Mouse (Mus musculus) kidney, adult 9 months (tissue): Measurements from ENCODE around the gene Celf2.
"Not testable (repeated sequence)": the region's sequence is repeated elsewhere in the genome, so short reads cannot be mapped to it uniquely, and the experiment has no call there.

Experiments
- DNase-seq: peaks from one replicate; pipeline ENCODE4 v3.0.0; 2022

Celf2 gene

DNA sequence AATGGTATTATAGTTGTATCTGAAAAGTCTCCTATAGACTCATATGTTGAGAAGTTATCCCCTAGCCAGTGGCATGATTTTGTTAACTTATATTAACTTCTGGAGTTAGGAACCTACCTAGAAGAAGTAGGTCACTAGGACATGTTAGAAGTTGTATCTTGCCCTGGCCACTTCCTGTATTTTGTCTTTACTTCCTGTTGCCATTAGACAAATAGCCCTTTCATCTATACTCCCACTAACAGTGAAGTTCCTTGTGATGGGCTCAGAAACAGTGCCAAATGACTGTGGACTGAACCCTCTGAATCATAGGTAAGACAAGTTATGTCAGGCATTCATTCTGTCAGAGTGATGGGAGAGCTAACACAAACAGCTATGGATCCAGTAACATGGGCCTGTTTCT is 926.7 kb downstream of the Celf2 start:
- DNase-seq = no peak

DNA sequence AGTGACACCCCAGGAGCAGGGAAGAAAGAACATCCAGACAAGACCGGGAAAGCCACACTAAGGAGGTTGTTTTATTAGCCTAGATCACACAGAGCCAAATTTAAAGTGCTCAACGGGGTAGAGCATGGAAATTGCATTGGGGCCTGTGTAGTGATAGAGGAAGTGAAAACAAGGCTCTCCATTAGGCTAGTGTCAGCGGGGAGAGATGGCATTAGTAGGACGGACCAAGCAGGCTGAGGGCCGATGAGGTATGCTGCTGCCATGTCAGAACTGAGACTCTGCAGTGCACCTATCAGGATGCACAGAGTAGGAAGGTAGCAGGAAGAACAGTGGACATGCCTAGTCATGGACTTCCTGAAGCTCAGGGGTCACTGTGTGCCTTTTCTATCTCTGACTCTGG is 929.3 kb downstream of the Celf2 start:
- no peak for DNase-seq

DNA sequence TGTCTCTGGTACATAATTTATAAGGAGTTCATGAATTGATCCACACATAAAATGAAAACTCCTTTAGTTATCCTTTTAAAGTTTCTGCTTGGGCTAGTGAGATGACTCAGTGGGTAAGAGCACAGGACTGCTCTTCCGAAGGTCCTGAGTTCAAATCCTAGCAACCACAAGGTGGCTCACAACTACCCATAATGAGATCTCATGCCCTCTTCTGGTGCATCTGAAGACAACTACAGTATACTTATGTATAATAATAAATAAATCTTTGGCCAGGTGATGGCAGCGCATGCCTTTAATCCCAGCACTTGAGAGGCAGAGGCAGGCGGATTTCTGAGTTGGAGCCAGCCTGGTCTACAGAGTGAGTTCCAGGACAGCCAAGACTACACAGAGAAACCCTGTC is 934.0 kb downstream of the Celf2 start:
- DNase-seq = not testable (repeated sequence)

DNA sequence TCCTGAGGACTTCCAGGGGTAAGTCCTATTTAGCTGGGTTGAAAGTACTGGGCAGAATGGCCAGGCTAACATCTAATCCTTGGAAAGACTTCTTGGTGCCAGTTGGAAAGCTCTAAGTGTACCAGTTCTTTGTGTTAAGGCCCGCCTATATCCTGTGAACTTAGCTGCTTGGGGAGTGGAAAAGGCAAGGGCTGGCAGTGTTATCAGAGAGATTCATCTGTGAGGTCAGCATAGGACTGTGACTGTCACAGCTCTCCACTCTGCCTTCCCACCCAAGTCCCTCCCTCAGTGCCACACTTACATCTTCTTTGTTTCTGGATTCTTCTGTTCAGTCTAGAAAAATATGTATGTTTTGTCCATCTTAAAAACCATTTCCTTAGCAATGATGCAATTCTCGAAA is 935.7 kb downstream of the Celf2 start:
- DNase-seq = no peak

DNA sequence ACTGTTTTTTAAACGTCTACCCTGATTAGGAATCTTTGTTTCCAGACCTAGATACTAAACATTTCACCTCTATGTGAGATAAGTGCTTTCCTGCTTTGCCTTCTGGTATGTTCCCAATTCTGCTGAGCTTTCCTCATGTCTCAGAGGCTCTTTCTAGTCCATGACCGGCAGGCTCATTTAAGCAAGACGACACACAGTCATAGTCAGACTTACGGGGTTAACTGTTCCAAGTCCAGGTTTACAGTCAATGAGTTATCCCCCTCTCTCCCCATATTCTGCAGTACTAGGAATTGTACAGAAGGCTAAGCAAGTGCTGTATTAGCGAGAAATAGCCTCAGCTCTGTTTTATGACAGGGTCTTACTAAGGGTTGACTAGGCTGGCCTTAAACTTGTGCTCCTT is 936.4 kb downstream of the Celf2 start:
- no peak for DNase-seq

DNA sequence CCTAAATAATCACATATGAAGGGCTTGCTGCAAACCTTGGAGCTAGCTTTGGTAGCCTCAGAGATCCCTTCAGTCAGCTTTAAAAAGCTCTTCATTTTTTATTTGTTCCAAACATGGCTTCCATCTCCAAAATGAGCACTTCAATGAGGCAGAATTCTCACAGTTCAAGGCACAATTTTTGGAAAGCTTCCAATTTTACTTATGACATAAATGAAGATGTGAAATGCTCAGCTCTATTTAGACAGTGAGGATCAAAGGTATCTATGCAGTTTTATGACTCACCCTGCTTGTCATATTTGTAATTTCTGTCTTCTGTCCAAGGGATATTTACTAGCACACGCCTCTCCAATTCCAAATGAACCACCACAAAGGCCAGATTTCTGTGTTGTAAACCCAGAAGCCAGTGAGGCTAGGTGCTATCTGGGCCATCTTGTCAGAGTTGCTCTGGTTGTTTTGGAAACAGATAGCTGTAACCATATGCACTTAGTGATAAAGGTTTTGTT is 940.3 kb downstream of the Celf2 start:
- DNase-seq = no peak

DNA sequence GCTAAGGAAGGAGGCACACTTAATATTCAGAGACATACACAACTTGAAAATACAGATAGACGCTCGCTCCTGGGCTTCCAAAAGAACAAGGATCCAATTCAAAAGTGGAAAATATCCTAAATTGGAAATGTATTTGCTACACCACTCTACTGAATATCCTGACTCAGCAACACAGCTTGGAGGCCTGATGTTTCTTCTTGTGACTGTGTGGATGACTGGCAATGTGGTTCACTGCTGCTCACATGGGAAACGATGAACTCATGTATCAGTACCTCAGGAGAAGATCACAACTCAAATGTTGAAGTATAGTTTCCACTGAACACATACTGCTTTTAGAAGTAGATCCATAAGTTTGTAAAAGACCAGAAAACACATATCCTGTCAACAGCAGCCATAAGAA is 944.2 kb downstream of the Celf2 start:
- DNase-seq = no peak

DNA sequence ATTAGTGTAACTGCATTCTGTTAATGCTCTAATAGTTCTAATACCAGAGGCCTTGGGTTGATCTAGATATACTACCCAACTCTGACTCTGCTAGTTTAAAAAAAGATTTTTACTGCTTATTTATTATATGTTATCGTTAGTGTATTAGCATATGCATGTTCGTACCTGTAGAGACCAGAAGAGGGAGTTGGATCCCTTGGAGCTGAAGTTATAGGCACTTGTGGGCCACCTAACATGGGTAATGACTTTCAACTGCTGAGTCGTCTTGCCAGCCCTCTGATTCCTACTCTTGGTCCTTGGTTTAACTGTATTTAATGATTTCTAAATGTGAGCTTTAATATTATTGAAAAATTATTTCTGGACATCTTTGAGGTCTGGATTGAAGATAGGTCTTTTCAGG is 948.0 kb downstream of the Celf2 start:
- no peak for DNase-seq

DNA sequence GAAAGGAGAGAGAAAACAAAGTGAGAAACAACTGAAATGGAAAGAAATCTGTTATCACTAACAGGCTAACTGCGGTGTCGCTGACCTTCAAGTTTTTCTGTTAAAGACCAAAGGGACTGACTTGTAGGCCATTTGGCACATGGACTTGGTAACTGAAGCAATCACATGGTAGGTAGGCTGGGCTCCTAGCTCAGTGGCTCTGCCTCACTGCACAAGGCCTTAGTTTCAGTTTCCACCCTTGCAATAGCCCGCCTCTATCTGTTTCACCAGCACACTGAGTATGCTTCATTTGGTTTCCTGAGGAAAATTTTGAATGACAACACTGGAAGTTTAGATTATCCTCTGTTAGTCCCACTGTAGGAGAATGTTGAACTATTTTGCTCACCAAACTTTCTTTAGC is 948.6 kb downstream of the Celf2 start:
- no peak for DNase-seq

DNA sequence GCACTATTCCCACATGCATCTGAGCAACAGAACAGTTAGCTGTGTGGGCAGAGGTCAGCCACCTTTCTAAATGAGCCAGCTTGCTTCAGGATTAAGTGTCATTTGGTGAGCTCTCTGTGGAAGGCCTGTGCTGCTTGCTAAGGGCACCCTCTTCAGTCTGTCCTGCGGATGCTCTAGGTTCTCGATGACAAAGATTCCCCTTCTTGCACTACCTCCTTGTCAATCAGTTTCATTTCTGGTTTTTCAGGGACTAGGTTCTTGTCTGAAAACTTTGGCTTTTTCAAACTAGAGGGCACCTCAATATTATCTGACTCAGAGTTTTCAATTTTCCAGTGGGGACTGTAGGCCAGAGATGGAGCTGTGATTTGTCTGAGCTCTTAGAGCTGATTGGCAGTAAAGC is 949.8 kb downstream of the Celf2 start:
- no peak for DNase-seq

DNA sequence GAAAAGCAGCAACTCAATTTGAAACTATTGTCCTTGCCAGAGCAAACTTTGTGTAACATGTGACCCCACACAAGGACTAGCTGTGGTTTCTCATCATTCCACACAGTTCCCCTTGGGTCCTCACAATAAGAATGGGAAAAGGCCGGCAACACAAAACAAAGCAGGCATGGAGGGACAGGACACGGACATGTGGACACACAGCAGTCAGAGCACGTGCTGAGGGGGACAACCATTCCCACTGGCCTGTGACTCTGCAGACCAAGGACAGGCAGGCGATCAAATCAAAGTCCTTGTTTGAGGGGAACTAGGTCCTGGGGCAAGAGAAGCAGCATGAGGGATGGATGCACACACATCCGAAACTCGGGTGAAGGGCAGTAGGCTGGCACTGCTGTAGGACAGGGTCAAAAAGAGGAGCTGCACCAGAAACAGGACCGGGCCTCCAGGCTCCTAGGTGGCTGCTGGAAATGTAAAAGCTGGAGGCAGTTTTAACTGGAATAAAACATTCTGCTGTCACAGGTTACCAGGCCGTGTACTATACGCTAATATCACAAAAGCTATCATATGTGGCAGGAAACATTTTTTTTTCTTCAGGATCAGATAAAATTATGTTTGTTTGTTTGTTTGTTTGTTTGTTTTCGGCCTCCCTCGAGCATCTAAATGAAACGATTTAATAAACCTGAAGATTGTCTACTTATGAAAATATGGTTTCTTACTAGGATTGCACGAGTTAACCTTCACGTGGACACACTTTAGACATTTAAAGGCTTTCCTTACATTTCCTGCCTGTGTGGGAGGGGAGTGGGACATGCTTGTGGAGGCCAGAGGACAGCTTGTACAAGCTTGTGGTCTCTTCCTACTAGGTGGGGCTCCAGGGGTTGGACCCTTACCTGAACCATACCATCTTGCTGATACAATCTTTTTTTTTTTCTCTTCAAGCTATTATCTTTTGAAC is 950.8 kb downstream of the Celf2 start:
- DNase-seq = no peak

DNA sequence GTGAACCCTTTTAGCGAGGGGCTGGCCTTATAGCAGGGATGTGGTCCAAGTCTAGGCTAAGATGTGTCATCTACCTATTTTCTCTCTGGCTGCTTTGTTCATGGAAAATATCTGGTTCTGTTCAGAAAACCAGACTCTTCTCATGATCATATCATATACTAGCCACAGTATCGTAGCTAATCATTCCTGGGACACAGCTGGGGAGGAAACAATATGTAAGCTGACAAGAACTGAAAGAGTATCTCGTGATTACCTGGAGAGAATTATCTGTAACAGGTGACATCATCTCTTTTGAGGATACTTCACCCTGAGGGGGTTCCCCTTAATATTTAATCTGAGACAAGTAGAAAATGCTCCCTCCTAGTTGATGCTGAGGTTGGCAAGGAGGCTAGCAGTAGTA is 951.6 kb downstream of the Celf2 start:
- DNase-seq = no peak

DNA sequence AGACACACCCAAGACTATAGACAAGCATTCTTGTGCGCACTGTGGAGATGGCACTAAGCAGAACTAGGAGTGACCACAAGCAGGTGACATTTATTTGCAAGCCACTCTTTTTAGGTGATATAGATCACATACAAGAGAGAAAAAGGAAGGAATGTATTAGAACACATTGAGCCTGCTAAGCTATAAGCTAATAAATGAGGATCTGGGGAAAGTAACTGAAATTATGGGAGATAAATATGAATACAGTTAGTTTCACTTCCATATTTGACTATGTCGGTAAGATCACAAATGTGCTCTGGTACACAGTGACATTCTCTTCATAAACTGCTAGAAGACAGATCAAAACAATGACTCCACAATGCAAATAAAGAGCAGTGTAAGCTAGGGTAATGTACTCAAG is 952.5 kb downstream of the Celf2 start:
- no peak for DNase-seq

DNA sequence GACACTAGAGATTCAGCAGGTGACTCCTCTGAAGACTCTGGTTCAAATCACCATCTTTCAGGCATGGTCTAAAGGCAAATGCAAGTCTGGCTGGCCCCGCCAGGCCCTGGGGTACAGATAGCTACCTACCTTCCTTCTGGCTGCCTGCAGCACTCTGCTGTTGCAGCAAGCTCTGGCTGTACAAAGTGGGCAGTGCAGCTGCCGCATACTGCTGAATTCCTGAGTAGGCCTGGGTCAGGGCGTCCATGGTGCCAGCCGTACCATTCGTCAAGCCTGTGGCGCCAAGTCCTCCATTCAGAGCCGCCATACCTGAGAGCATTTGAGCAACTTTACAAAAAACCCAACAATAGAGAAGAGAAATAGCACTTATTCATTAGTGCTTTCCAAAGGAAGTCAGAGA is 955.7 kb downstream of the Celf2 start:
- no peak for DNase-seq

DNA sequence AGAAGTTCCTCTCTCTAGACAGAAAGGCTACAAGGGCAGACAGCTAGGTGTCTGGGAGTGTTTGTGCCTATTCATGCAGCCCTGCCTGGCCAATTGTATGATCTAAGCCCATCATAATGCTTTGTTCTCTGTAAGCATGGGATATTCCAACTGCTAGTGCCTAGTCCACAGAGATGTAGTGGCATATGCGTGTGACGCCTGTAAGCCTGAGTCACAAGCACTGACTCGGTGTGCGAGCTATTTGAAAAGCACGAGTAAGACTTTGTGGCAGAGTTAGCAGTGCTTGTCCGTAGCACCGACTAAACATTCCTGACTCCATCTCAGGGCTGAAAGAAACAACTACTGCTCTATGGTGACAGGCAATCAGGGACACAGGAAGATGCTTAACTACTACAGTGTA is 960.1 kb downstream of the Celf2 start:
- DNase-seq = no peak

DNA sequence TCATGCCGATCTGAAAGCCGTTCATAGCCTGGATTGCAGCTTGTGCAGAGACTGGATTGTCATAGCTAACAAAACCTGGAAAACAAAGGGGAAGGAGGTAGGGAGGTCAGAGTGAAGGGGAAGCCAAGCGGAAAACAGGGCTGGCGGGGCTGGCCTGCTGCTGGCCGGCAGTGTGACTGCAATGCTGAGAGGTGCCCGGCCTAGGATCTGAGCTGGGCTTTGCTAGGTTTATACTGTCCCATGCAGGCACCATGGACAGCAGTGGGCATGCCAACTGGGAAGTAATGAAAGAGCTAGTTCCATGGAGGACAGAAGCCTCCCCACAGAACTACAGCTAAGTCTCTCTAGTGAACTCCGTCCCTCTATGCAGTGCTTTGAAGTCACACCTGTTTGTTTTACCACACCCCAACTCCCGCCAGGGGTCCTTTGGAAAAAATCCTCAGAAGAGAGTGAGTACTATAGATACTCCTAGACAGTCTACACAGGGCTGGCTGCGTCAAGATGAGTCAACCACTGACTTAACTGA is 962.2 kb downstream of the Celf2 start:
- peak; percentile 8 for DNase-seq

DNA sequence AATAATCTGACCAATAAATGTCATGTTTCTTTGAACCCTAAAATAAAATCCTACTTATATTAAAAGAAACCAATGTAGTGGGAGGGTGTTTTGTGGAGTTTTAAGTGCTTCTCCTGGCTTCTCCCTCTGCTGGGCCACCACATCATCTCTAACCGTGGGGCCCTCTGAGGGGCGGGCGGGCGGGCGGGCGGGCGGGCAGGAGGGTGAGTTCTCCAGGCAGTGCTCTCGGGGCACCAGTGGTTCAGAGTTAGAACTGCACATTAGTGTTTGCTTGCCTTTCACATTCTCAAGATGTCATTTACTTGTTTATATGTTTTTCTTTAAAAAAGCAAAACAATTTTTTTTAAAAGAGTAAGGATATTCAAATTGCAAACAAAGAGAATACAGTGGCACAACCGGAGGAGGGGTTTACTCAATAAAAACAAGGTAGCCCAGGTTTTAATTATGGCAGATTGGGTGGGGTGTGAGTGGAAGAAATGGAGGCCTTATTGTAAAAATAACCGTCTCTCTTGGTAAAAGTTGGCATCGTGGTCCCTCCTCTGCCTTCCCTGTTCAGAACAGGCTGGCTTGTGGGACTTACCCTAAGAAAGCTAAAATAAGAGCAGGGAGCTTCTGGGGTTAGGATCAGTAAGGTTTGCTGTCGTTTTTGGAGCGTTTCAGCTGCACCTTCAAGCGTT is 962.8 kb downstream of the Celf2 start:
- DNase-seq = no peak

DNA sequence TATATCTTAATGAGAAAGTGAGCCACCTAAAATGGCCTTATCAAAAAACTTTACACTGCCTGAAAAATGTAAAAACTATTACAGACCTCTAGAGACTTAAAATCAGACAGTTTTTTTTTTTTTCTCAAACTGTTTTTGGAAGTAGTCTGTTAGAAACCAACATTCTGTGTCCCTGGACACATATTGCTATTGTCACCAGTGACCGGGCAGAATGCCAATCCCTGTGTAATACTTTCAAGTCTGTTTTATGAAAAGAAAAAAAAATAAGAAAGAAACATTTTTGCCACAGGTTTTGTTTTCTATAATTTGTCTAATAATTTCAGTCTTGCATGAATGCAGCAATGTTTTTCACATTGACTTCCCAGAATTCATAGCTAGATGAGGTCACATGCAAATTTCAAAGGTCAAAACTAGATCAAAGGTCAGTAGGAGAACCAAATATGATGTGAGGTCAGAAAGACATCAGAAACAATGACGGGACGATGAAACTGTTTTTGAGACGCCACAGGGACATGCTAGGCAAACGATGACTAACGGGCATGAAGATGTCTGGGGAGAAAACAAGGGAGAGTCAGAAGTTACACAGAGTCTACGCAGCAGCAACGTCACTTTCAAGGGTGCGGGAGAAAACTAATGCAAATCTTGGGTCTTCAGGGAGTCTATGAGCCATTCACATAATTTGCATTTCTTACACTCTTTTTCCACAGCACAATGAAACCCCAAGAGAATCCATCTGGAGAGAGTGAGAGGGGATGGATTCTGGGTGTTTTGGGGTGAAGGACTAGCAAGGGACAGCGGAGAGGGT is 964.0 kb downstream of the Celf2 start:
- DNase-seq = peak; percentile 36

DNA sequence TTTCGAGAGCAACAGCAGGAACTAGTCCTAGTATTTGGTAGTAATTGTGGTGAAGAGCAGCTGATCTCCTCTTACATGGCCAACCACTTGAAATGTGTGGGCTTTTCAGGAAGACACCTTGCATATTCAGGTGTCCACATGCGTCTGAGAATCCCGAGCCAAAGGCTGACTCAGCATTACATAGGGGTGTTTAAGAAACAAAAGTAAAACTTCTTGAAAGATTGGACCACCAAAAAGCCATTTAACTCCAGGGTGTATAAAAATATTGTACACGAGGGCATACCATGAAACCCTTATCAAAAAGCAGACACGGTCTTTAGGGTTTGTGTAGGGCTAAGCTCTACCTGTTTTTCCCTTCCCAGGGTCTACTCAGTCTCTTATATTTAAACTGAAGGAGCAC is 965.7 kb downstream of the Celf2 start:
- DNase-seq = no peak

DNA sequence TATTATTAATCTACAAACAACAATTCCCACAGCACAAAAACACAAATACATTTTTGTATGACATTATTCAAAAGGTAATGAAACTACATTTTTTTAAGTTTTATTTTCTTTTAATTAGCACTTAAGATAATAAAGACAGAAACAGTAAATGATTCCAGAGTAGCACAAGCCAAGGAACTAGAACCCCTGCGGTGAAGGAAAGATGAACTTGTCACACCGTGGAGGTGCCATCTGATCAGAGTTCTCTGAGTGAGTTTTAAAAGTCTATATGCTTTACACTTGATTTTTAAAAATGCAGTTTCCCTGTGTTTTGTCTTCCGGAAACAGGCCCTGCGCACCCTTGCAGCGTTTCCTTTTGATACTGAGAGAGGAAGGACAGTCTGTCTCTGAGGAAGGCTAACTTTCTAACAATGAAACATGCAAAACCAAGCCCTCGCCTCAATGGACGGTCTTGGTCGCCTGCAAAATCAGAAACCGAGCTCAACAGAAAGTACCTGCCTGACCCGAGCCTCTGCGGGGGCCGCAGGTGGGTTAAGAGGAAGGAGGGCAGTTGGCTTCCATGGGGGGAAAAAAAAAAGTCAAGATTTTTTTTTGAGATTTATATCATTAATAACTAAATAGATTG is 966.7 kb downstream of the Celf2 start:
- DNase-seq = peak; percentile 4

DNA sequence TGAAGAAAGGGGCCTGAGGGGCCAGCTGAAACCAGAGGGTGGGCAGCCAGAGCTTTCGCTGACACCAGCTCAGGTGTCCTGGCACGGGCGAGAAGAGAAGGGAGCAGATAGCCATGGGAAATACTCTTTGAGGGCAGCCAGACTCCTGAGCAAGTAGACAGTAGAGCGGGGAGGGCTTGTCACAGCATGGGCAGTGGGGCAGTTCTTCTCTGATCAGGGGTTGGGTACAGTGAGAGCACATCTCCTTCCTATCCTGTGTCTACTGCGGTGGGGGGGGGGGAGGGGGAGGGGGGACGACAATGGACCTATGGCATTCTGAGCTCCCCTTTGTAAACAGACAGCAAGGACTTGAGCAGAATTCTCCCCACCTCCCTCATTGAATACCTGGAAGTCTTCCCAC is 968.5 kb downstream of the Celf2 start:
- DNase-seq = no peak

DNA sequence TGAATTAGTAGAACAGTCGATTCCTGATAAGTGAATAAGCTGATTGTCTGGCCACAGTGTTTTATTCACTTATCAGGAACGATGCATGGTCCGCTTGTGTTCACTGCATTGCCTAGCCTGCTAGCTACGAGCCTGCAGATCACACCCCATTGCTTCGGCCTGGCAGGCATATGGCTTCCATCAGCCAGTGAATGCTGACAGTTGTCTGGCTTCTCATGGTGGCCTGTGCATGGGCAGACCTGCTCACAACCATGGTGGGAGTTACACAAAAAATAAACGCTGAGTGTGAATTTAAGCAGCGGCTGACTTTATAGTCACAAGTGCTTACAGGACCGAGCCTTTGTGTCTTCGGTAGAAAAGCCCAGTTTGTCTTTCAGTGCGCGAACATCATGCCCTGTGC is 969.3 kb downstream of the Celf2 start:
- DNase-seq = no peak

DNA sequence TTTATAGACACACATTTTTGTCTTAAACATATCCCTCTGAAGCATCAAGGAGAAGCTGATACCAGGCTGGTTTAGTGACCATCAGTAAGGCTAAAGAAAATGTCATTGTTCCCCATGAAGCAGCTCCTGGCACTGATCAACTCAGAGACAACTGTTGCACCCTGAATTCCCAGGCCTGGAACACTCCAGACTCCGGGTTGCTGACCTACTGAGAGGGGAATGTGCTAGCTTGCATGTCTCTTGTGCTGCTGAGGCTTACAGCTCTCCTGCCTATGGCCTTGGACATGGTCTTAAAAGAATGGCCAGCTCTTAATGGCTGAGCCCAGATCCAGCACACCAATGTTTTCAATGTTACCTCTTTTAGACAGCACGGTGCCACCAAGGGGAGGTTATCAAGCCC is 970.9 kb downstream of the Celf2 start:
- no peak for DNase-seq
